Mouse (Mus musculus) embryonic facial prominence, embryonic 11.5 days (tissue): ENCODE data around the gene Grin2b. TPM values are rescaled to one million over a fixed set of nuclear protein-coding genes. Genes with fewer than 3 reads are reported as not detected.
A peak's percentile ranks its signal among the peaks of the same experiment; 100 is the strongest.

Experiments used
- ATAC-seq: fragments of 200-750 bp; cut with Nextera tagmentation; replicated peaks from 2 replicates; pipeline ENCODE4 v1.8.0; 2017; ENCODE audit warnings: low read depth; ENCODE audit not compliant: insufficient number of reproducible peaks, low FRiP score, low TSS enrichment
- DNase-seq: peaks from one replicate; pipeline ENCODE4 v3.0.0-alpha.2; 2015; ENCODE audit warnings: low spot score
- H3K27ac ChIP-seq: fragments of 300-500 bp; sonication (generic); replicated peaks from 2 replicates; pipeline ENCODE4 v1.5.1; 2014; ENCODE audit warnings: mild to moderate bottlenecking, low read depth, low read length, control low read depth
- H3K27me3 ChIP-seq: fragments of 300-500 bp; sonication (generic); 2 replicates; pipeline ENCODE4 v1.6.1; 2014; ENCODE audit warnings: mild to moderate bottlenecking, low read length, moderate library complexity, mixed read lengths; ENCODE audit not compliant: control insufficient read depth, insufficient read depth
- H3K36me3 ChIP-seq: fragments of 300-500 bp; sonication (generic); replicated peaks from 2 replicates; pipeline ENCODE4 v1.6.1; 2014; ENCODE audit warnings: low read depth, mild to moderate bottlenecking, low read length, moderate library complexity, mixed read lengths; ENCODE audit not compliant: control insufficient read depth, insufficient read depth
- H3K4me1 ChIP-seq: fragments of 300-500 bp; sonication (generic); 2 replicates; pipeline ENCODE4 v1.6.1; 2014; ENCODE audit warnings: low read length, mixed read lengths; ENCODE audit not compliant: control insufficient read depth, insufficient read depth
- H3K4me2 ChIP-seq: fragments of 300-500 bp; sonication (generic); 2 replicates; pipeline ENCODE4 v1.6.1; 2014; ENCODE audit warnings: low read depth, mild to moderate bottlenecking, control low read depth, low read length, moderate library complexity
- H3K4me3 ChIP-seq: fragments of 300-500 bp; sonication (generic); 2 replicates; pipeline ENCODE4 v1.5.1; 2014; ENCODE audit warnings: low read depth, low read length, control low read depth
- H3K9ac ChIP-seq: fragments of 300-500 bp; sonication (generic); replicated peaks from 2 replicates; pipeline ENCODE4 v1.6.1; 2014; ENCODE audit warnings: mild to moderate bottlenecking, control low read depth, low read length
- H3K9me3 ChIP-seq: fragments of 300-500 bp; sonication (generic); replicated peaks from 2 replicates; pipeline ENCODE4 v1.6.1; 2016; ENCODE audit warnings: mild to moderate bottlenecking, low read length, inconsistent platforms, mixed read lengths; ENCODE audit not compliant: control insufficient read depth
- WGBS: fragments of 180-500 bp; shearing (Covaris S2); extraction: QIAGEN DNeasy Blood & Tissue Kit; methylation state at CpG from one replicate; pipeline ENCODE4 v1.1.7; 2014; 5-methylcytosine and 5-hydroxymethylcytosine counted together
- polyA plus RNA-seq: library from polyadenylated mRNA; unstranded; fragments of >200 nt; fragmentation: Nextera tagmentation; extraction: Ambion mirVana; gene quantifications from 2 replicates; pipeline ENCODE4 v1.2.1, GENCODE M21; 2014

The Grin2b gene
- polyA plus RNA-seq, 1 experiment from 2014 or later = 0.45 TPM

DNA sequence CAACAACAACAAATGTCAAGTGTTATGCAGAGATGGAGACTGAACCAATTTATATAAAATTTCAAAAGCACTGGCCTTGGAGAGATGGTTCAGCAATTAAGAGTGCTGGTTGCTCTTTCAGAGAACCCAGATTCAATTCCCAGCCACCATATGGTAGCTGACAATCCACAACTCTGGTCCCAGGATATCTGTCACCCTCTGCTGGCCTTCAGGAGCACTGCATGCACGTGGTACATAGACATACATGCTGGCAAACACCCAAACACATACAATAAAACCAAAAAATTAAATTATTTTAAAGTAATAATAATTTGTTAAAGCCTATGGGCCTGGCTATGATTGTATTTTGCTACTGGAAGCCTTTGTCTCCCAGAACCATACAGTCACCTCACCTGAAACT lies 77.0 kb downstream of the Grin2b start:
- peak; percentile 21 for DNase-seq
- Histone ChIP-seq H3K9ac (no peak overlapping the region), H3K36me3 (no peaks in the 10 kb centered on the region), H3K4me2 (no peak overlapping the region), H3K27ac (no peak overlapping the region), H3K27me3 (no peaks in the 10 kb centered on the region), H3K4me3 (no peak overlapping the region), H3K9me3 (no peaks in the 10 kb centered on the region), H3K4me1 (no peaks in the 10 kb centered on the region)
- WGBS = 24% methylated on average over 1 of the region's 1 CpGs
- no peak for ATAC-seq

DNA sequence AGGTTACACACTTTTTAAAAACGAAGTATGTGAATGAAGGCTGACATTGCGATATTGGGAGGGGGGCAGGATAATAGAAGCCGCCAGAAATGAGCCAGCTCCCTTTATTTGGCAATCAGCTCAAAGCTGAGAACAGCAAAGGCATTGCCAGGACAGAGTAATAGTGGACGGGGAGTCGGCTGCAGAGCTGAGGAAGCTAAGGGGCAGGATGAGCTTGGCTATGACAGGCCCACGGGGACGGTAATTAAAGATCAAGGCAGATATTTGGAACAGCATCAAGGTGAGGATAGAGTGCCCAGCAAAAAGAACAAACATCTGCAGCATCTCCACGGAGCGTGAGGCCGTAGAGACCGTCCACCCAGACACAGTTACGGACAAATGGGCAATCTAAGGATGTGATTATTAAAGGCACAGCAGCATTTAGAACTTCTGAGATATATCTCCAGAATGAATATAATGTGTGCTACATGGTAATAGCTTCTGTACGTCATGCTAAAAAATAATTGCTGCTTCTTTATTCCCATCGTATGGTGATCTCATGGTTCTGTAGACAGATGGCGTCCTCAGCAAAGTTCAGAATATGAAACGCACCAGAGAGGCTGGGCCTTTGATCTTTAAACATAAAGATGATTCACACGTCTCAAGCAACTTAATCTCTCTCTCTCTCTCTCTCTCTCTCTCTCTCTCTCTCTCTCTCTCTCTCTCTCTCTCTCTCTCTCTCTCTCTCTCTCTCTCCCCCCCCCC lies 93.1 kb downstream of the Grin2b start:
- H3K9ac ChIP-seq = no peak overlapping the region
- no peaks in the 10 kb centered on the region for H3K27me3 ChIP-seq
- WGBS = 83% methylated on average over 17 of the region's 17 CpGs
- no peak overlapping the region for H3K27ac ChIP-seq
- H3K4me1 ChIP-seq = no peaks in the 10 kb centered on the region
- H3K4me3 ChIP-seq = no peak overlapping the region
- no peaks in the 10 kb centered on the region for H3K36me3 ChIP-seq
- ATAC-seq (no peak), DNase-seq (no peak)
- H3K9me3 ChIP-seq = no peaks in the 10 kb centered on the region
- no peak overlapping the region for H3K4me2 ChIP-seq

DNA sequence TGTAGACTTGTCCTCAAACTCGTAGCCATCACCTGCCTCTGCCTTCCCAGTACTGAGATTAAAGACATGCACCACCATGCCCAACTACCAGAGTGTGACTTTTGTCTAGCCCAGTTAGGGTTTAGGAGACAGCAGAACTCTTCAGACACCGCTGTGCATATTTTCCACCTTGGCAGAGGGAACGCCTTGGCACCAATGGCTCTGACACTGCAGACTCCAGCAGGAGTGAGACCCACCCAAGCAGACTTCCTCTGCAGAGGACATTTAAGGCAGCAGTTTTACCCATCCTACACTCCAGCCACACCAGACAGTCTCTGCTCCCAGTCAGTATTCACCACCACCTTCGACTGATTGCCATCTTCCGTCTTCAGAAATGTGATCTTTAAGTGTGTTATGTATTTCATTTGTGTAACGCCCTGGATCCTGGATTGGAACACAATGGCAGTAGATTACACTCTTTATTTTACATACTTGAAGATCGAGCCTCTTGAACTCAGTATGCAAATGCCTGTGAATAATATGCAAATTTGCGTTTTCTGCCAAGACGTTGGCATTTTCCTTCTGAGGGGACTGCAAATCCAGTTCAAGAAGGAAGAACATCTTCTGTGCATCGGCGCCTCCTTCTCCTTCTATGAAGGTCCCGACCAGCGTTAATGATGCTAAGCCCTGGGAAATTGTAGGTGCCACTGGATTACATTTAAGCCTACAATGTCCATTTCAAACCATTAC lies 100.8 kb downstream of the Grin2b start:
- no peak overlapping the region for H3K4me3 ChIP-seq
- no peaks in the 10 kb centered on the region for H3K36me3 ChIP-seq
- no peaks in the 10 kb centered on the region for H3K27me3 ChIP-seq
- no peak overlapping the region for H3K27ac ChIP-seq
- no peak for ATAC-seq
- 86% methylated on average over 13 of the region's 13 CpGs for WGBS
- no peak for DNase-seq
- no peak overlapping the region for H3K4me2 ChIP-seq
- H3K9ac ChIP-seq = no peak overlapping the region
- no peaks in the 10 kb centered on the region for H3K9me3 ChIP-seq
- H3K4me1 ChIP-seq = no peaks in the 10 kb centered on the region

DNA sequence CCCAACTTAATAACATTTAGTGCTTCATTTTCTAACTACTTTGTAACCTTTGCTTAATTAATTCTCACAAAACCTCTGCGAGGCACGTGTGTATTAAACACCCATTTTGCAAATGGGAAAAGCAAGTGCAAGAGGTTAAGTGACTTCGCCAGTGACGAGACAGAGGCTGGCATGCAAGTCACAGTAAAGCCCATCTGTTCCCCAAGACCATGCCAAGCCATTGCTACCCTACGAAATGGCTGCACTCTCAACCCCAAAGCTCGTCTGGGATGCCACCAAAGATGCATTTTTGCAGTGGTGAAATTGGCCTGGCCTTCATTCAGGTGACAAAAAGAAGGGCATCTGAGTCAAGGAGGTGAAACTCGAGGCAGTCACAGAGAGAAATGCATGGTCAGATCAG lies 103.2 kb downstream of the Grin2b start:
- H3K4me3 ChIP-seq = no peak overlapping the region
- WGBS = 86% methylated on average over 7 of the region's 7 CpGs
- no peak overlapping the region for H3K27ac ChIP-seq
- H3K9ac ChIP-seq = no peak overlapping the region
- H3K27me3 ChIP-seq = no peaks in the 10 kb centered on the region
- ATAC-seq (no peak), DNase-seq (no peak)
- no peaks in the 10 kb centered on the region for H3K4me1 ChIP-seq
- H3K36me3 ChIP-seq = no peaks in the 10 kb centered on the region
- no peaks in the 10 kb centered on the region for H3K9me3 ChIP-seq
- no peak overlapping the region for H3K4me2 ChIP-seq

DNA sequence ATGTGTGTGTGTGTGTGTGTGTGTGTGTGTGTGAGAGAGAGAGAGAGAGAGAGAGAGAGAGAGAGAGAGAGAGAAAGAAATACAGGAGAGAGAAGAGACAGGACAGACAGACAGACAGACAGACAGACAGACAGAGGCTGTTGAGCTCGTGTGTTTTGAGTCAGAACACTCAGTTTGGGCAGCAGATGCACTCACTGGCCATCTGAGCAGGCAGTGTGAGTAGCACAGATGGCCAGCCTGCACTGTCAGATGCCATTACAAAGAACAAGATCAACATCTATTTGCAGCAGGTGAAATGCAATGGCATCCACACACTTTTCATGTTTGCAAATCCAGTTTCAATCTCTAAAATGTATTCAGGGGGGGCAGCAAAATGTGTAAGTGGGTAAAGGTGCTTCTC lies 120.0 kb downstream of the Grin2b start:
- DNase-seq = no peak
- no peak overlapping the region for H3K27ac ChIP-seq
- H3K9ac ChIP-seq = no peak overlapping the region
- H3K36me3 ChIP-seq = no peaks in the 10 kb centered on the region
- no peaks in the 10 kb centered on the region for H3K4me1 ChIP-seq
- ATAC-seq = no peak
- H3K4me2 ChIP-seq = no peak overlapping the region
- H3K4me3 ChIP-seq = no peak overlapping the region
- H3K27me3 ChIP-seq = no peaks in the 10 kb centered on the region
- H3K9me3 ChIP-seq = no peaks in the 10 kb centered on the region
- WGBS = 63% methylated on average over 1 of the region's 1 CpGs

DNA sequence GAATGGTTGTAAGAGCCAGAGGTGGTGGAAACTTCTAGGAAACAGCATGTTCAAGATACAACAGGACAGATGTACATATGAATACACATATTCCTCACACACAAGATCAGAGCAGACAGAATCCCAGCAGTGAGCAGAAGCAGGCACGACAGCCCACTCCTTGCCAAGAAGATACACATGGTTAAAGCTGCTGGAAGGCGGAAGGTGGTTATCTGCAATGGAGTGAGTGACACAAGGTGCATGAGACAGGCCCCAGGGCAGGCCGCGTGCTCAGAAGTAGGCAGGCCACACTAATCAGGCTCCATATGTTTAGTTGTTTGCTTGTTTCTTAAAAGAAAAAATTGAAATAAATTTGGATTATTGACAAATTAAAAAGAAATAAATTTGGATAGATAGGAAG lies 123.0 kb downstream of the Grin2b start:
- Histone ChIP-seq H3K4me2 (no peak overlapping the region), H3K36me3 (no peaks in the 10 kb centered on the region), H3K27me3 (no peaks in the 10 kb centered on the region), H3K9ac (no peak overlapping the region), H3K9me3 (no peaks in the 10 kb centered on the region), H3K4me1 (no peaks in the 10 kb centered on the region), H3K4me3 (no peak overlapping the region), H3K27ac (no peak overlapping the region)
- no peak for ATAC-seq
- no peak for DNase-seq
- 77% methylated on average over 4 of the region's 4 CpGs for WGBS

DNA sequence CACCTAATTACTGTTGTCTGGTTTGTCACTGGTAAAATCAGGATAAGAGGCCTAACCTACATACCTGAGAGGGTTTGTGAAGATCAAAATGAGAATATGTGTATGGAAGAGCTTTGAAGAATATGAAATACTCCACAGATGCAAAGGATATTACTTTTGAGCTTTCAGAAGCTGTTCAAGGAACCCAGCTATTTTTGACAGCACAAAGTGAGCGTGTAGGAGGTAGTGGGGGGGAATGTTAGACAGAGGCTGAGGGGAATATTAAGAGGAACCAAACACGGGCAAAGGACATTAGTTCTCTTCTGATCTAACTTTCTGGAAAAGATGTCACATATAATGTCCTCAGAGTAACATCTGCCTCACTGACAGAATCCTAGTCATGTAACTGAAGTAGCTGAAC lies 125.2 kb downstream of the Grin2b start:
- no peaks in the 10 kb centered on the region for H3K9me3 ChIP-seq
- DNase-seq (no peak), ATAC-seq (no peak)
- no peak overlapping the region for H3K4me3 ChIP-seq
- no peak overlapping the region for H3K4me2 ChIP-seq
- 85% methylated on average over 2 of the region's 2 CpGs for WGBS
- no peaks in the 10 kb centered on the region for H3K36me3 ChIP-seq
- no peak overlapping the region for H3K27ac ChIP-seq
- no peak overlapping the region for H3K9ac ChIP-seq
- H3K4me1 ChIP-seq = no peaks in the 10 kb centered on the region
- H3K27me3 ChIP-seq = no peaks in the 10 kb centered on the region

DNA sequence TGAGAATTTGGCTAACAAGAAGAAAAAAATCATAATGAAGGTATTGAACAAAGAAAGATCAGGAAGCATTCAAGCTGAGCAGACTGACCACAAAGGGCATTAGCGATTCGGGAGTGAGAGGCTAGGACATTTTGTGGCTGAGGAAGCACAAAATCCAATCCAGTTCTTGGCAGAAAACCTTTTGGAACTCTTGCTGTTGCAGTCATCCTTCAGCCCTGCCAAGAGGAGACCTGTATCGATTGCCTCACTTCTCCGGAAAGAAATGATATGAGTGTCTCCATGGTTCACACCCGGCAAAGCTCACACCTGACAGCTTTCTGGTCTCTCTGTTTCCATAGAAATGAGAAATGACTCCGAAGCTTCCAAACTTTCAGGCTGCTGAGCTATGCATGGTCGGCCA lies 127.2 kb downstream of the Grin2b start:
- ATAC-seq = no peak
- DNase-seq = no peak
- H3K27ac ChIP-seq = no peak overlapping the region
- H3K4me3 ChIP-seq = no peak overlapping the region
- H3K27me3 ChIP-seq = no peaks in the 10 kb centered on the region
- H3K36me3 ChIP-seq = no peaks in the 10 kb centered on the region
- 86% methylated on average over 7 of the region's 7 CpGs for WGBS
- no peak overlapping the region for H3K9ac ChIP-seq
- no peaks in the 10 kb centered on the region for H3K4me1 ChIP-seq
- no peak overlapping the region for H3K4me2 ChIP-seq
- no peaks in the 10 kb centered on the region for H3K9me3 ChIP-seq
